Mouse (Mus musculus) liver, postnatal 0 days (tissue): ENCODE results near the gene Psg21.
A peak's percentile ranks its signal among the peaks of the same experiment; 100 is the strongest.

Source experiments
- CTCF ChIP-seq: sonication (generic); IDR thresholded peaks from 2 replicates; pipeline ENCODE4 v1.5.1; 2016; ENCODE audit warnings: antibody characterized with exemption, low read depth
- EP300 ChIP-seq: IDR thresholded peaks from 2 replicates; pipeline ENCODE4 v1.6.1; 2016; ENCODE audit warnings: antibody characterized with exemption, low read depth, mild to moderate bottlenecking

DNA sequence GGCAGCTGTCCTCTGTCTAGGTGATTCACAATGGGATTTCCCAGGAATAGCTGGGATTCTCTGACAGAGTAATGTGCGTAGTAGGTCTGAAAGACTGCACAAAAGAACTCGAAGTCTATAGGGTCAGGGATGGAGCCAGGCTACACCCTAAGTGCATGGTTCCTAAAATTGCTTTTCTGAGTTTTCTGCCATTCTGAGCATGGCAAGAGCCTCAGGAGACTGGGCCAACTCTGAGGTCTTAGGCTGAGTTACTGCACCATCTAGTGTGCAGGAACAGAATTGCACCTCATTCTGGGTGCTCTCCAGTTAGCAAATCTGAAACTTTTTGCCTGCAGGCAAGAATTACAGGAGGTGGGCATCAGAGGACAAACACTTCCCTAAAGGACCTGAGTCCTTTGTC is 23.2 kb upstream of the Psg21 start:
- no peak for TF ChIP-seq EP300
- TF ChIP-seq CTCF = peak; percentile 71
